Mouse (Mus musculus) heart, embryonic 13.5 days (tissue): Measurements from ENCODE around the gene Jph2. TPM values are rescaled to one million over a fixed set of nuclear protein-coding genes. Genes with fewer than 3 reads are reported as not detected.
A peak's percentile ranks its signal among the peaks of the same experiment; 100 is the strongest.

ENCODE experiments used
- ATAC-seq: fragments of 200-750 bp; cut with Nextera tagmentation; 2 replicates; pipeline ENCODE4 v1.8.0; 2017; ENCODE audit warnings: moderate TSS enrichment; ENCODE audit not compliant: insufficient number of reproducible peaks, low FRiP score, low TSS enrichment; ENCODE audit errors: extremely low read depth
- H3K27ac ChIP-seq: fragments of 300-500 bp; sonication (generic); replicated peaks from 2 replicates; pipeline ENCODE4 v1.5.1; 2015; ENCODE audit warnings: moderate library complexity, mild to moderate bottlenecking, inconsistent platforms
- H3K27me3 ChIP-seq: fragments of 300-500 bp; sonication (generic); replicated peaks from 2 replicates; pipeline ENCODE4 v1.6.1; 2015; ENCODE audit warnings: mild to moderate bottlenecking, inconsistent platforms
- H3K36me3 ChIP-seq: fragments of 300-500 bp; sonication (generic); 2 replicates; pipeline ENCODE4 v1.6.1; 2015; ENCODE audit warnings: mild to moderate bottlenecking, inconsistent platforms
- H3K4me1 ChIP-seq: fragments of 300-500 bp; sonication (generic); 2 replicates; pipeline ENCODE4 v1.6.1; 2015; ENCODE audit warnings: inconsistent platforms
- H3K4me2 ChIP-seq: fragments of 300-500 bp; sonication (generic); 2 replicates; pipeline ENCODE4 v1.6.1; 2015; ENCODE audit warnings: inconsistent platforms, mild to moderate bottlenecking, moderate library complexity
- H3K4me3 ChIP-seq: fragments of 300-500 bp; sonication (generic); 2 replicates; pipeline ENCODE4 v1.5.1; 2015; ENCODE audit warnings: moderate library complexity, mild to moderate bottlenecking, inconsistent platforms
- H3K9ac ChIP-seq: fragments of 300-500 bp; sonication (generic); 2 replicates; pipeline ENCODE4 v1.6.1; 2015; ENCODE audit warnings: inconsistent platforms, mild to moderate bottlenecking, moderate library complexity
- H3K9me3 ChIP-seq: fragments of 300-500 bp; sonication (generic); 2 replicates; pipeline ENCODE4 v1.6.1; 2016; ENCODE audit warnings: inconsistent platforms
- WGBS: fragments of 180-500 bp; shearing (Covaris S2); methylation state at CpG from one replicate; pipeline ENCODE4 v1.1.7; 2015; ENCODE audit warnings: mixed read lengths; 5-methylcytosine and 5-hydroxymethylcytosine counted together
- polyA plus RNA-seq: library from polyadenylated mRNA; unstranded; fragments of >200 nt; fragmentation: Nextera tagmentation; extraction: Ambion mirVana; gene quantifications from 2 replicates; pipeline ENCODE4 v1.2.1, GENCODE M21; 2015

Gene Jph2
- 41.5 and 42.9 TPM in 2 replicates for polyA plus RNA-seq

- Histone ChIP-seq H3K4me3 (peak within 1 kb of the TSS; percentile 77), H3K4me2 (peak within 1 kb of the TSS; percentile 70), H3K9ac (peak within 1 kb of the TSS; percentile 98), H3K9me3 (no peaks in the 10 kb centered on the region), H3K27me3 (no peaks in the 10 kb centered on the region), H3K27ac (peak within 1 kb of the TSS; percentile 98), H3K4me1 (peaks cover 41% of the 10 kb centered on the region), H3K36me3 (no peaks in the 10 kb centered on the region)
- ATAC-seq: peak; percentile 77
- WGBS: 4% methylated on average over 10 of the region's 10 CpGs
These were observed at the start of gene Jph2 for GRCm38 (mm10) chr2:163397905-163398304. Gene Jph2 (minus strand): TSS chr2:163397993.

- Histone ChIP-seq H3K4me2 (no peak overlapping the region), H3K9ac (no peak overlapping the region), H3K9me3 (no peaks in the 10 kb centered on the region), H3K36me3 (no peaks in the 10 kb centered on the region), H3K27me3 (peaks cover 25% of the 10 kb centered on the region), H3K4me1 (no peaks in the 10 kb centered on the region), H3K4me3 (no peak overlapping the region), H3K27ac (no peak overlapping the region)
- WGBS: 77% methylated on average over 12 of the region's 12 CpGs
- ATAC-seq: no peak
These were observed 49.6 kb upstream of the Jph2 start for GRCm38 (mm10) chr2:163447375-163447774.

- no peak overlapping the region for H3K27ac ChIP-seq
- no peak overlapping the region for H3K4me2 ChIP-seq
- no peak for ATAC-seq
- H3K4me3 ChIP-seq: no peak overlapping the region
- H3K27me3 ChIP-seq: peaks cover 24% of the 10 kb centered on the region
- 60% methylated on average over 7 of the region's 7 CpGs for WGBS
- H3K4me1 ChIP-seq: no peaks in the 10 kb centered on the region; the same call in 1 of the 2 replicates
- no peak overlapping the region for H3K9ac ChIP-seq
- H3K36me3 ChIP-seq: no peaks in the 10 kb centered on the region
- no peaks in the 10 kb centered on the region for H3K9me3 ChIP-seq
These were observed 46.2 kb upstream of the Jph2 start for GRCm38 (mm10) chr2:163444017-163444416.

GRCm38 (mm10) chr2:163443543-163443942, 45.8 kb upstream of the Jph2 start:
- no peak for ATAC-seq
- H3K27ac ChIP-seq: no peak overlapping the region
- H3K4me2 ChIP-seq: no peak overlapping the region
- no peaks in the 10 kb centered on the region for H3K9me3 ChIP-seq
- H3K4me1 ChIP-seq: peaks cover 3% of the 10 kb centered on the region
- H3K9ac ChIP-seq: no peak overlapping the region
- H3K4me3 ChIP-seq: no peak overlapping the region
- no peaks in the 10 kb centered on the region for H3K36me3 ChIP-seq
- WGBS: 48% methylated on average over 6 of the region's 6 CpGs
- H3K27me3 ChIP-seq: peaks cover 28% of the 10 kb centered on the region

DNA sequence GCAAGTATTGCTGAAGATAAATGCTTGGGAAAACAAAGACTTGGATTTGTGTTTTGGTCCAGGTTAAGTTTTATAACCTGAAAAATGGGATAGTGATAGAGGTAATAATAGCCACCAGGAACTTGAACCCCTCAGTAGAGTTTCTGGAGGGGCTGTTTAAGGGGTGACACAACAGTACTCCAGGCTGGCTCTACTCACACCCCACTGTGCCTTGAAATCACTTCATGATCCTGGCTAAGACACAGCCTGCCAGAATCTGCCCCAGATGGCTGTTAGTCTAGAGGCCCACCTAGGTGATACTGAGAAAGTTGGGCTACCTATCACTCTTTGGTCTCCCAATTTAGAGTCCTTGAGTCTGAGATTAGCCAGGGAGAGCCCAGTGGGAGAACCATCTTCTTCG, 41.7 kb upstream of the Jph2 start:
- Histone ChIP-seq H3K9ac (no peak overlapping the region), H3K4me3 (no peak overlapping the region), H3K27ac (no peak overlapping the region), H3K4me2 (no peak overlapping the region), H3K4me1 (peaks cover 8% of the 10 kb centered on the region), H3K9me3 (no peaks in the 10 kb centered on the region), H3K36me3 (no peaks in the 10 kb centered on the region), H3K27me3 (peaks cover 50% of the 10 kb centered on the region)
- WGBS: 43% methylated on average over 1 of the region's 1 CpGs
- ATAC-seq: no peak

GRCm38 (mm10) chr2:163438619-163439451, 41.0 kb upstream of the Jph2 start:
- no peak for ATAC-seq
- H3K36me3 ChIP-seq: no peaks in the 10 kb centered on the region
- H3K4me1 ChIP-seq: peaks cover 8% of the 10 kb centered on the region

DNA sequence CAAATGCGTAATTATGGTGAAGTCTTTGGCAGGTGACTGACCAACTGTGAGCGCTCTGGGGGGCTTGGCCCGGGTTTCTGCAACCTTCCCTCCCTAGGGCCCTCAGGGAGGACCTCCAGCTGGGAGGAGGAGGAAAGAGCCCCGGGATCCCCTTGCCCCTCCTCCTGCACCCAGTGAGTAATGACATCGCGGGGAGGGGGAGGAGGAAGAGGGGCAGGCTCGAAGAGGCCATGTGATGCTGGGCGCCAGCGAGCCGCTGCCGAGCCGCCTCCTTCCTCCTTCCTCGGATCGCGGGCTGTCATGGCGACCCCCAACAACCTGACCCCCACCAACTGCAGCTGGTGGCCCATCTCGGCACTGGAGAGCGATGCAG, 40.4 kb upstream of the Jph2 start, which contains the start of gene Gdap1l1:
Gdap1l1 (plus strand) TSS at position 231 of the 373 bp plus-strand sequence.
- Histone ChIP-seq H3K9ac (no peak within 1 kb of the TSS), H3K4me3 (peak within 1 kb of the TSS; percentile 41), H3K4me2 (peak within 1 kb of the TSS; percentile 64), H3K36me3 (no peaks in the 10 kb centered on the region), H3K27me3 (peaks cover 50% of the 10 kb centered on the region), H3K9me3 (no peaks in the 10 kb centered on the region), H3K27ac (no peak within 1 kb of the TSS), H3K4me1 (peaks cover 8% of the 10 kb centered on the region)
- no peak for ATAC-seq
- 2% methylated on average over 13 of the region's 18 CpGs for WGBS

More at GRCm38 (mm10) chr2:163438619-163439451, 41.0 kb upstream of the Jph2 start:
- H3K27ac ChIP-seq: no peak overlapping the region
- peak overlapping the region; percentile 41 for H3K4me3 ChIP-seq
- no peaks in the 10 kb centered on the region for H3K9me3 ChIP-seq
- H3K4me2 ChIP-seq: peak overlapping the region; percentile 64
- WGBS: 2% methylated on average over 30 of the region's 30 CpGs
- peaks cover 50% of the 10 kb centered on the region for H3K27me3 ChIP-seq
- no peak overlapping the region for H3K9ac ChIP-seq

GRCm38 (mm10) chr2:163437800-163438199, 40.0 kb upstream of the Jph2 start:
- Histone ChIP-seq H3K27ac (no peak overlapping the region), H3K36me3 (no peaks in the 10 kb centered on the region), H3K4me1 (peaks cover 8% of the 10 kb centered on the region), H3K9ac (no peak overlapping the region), H3K9me3 (no peaks in the 10 kb centered on the region), H3K4me2 (peak overlapping the region; percentile 64), H3K27me3 (peaks cover 50% of the 10 kb centered on the region), H3K4me3 (peak overlapping the region; percentile 41)
- no peak for ATAC-seq
- 31% methylated on average over 4 of the region's 4 CpGs for WGBS

- no peaks in the 10 kb centered on the region for H3K9me3 ChIP-seq
- H3K4me1 ChIP-seq: peaks cover 8% of the 10 kb centered on the region
- 10% methylated on average over 4 of the region's 4 CpGs for whole genome bisulfite sequencing
- ATAC-seq: no peak
- H3K36me3 ChIP-seq: no peaks in the 10 kb centered on the region
- no peak overlapping the region for H3K4me3 ChIP-seq
- no peak overlapping the region for H3K27ac ChIP-seq
- H3K9ac ChIP-seq: no peak overlapping the region
- no peak overlapping the region for H3K4me2 ChIP-seq
- H3K27me3 ChIP-seq: peaks cover 26% of the 10 kb centered on the region
These were observed 36.2 kb upstream of the Jph2 start for GRCm38 (mm10) chr2:163433971-163434370.

GRCm38 (mm10) chr2:163431289-163431688, 33.5 kb upstream of the Jph2 start:
- ATAC-seq: no peak
- H3K4me2 ChIP-seq: no peak overlapping the region
- H3K4me1 ChIP-seq: no peaks in the 10 kb centered on the region
- 76% methylated on average over 9 of the region's 9 CpGs for WGBS
- H3K4me3 ChIP-seq: no peak overlapping the region
- H3K27ac ChIP-seq: no peak overlapping the region
- no peaks in the 10 kb centered on the region for H3K27me3 ChIP-seq
- H3K9ac ChIP-seq: no peak overlapping the region
- no peaks in the 10 kb centered on the region for H3K36me3 ChIP-seq
- H3K9me3 ChIP-seq: no peaks in the 10 kb centered on the region

GRCm38 (mm10) chr2:163428346-163429011, 30.7 kb upstream of the Jph2 start:
- Histone ChIP-seq H3K9ac (no peak overlapping the region), H3K4me2 (no peak overlapping the region), H3K27me3 (no peaks in the 10 kb centered on the region), H3K9me3 (no peaks in the 10 kb centered on the region), H3K27ac (no peak overlapping the region), H3K4me1 (no peaks in the 10 kb centered on the region), H3K36me3 (no peaks in the 10 kb centered on the region), H3K4me3 (no peak overlapping the region)
- no peak for ATAC-seq
- 31% methylated on average over 4 of the region's 4 CpGs for WGBS
